Mouse (Mus musculus) adrenal gland (tissue): Measurements from ENCODE around the gene Usp28.
"Not testable (repeated sequence)": the region's sequence is repeated elsewhere in the genome, so short reads cannot be mapped to it uniquely, and the experiment has no call there.

ENCODE experiments used
- intact Hi-C: fragments of 180-260 bp; cut with DNase I; formaldehyde crosslinking; loops from one replicate; pipeline ENCODE4 v1.15.1; 2025
- long read RNA-seq, 2 experiments: library from polyadenylated mRNA; unstranded; transcript quantifications; one replicate each; pipeline ENCODE4 v2.0.0; 2020; ENCODE audit warnings: borderline replicate concordance in 1 of 2; ENCODE audit not compliant: insufficient replicate concordance in 1 of 2

Usp28 gene
- long read RNA-seq, experiment 1, partial matches to known transcripts, result 2 of 2 reads
- long read RNA-seq, experiment 1, other reads (novel, unspliced or antisense), result 0 of 2 reads
- long read RNA-seq, experiment 2, full-length matches to known transcripts, result 2 of 2 reads
- long read RNA-seq, experiment 2, partial matches to known transcripts, result 0 of 2 reads
- long read RNA-seq, experiment 2, other reads (novel, unspliced or antisense), result 0 of 2 reads

DNA sequence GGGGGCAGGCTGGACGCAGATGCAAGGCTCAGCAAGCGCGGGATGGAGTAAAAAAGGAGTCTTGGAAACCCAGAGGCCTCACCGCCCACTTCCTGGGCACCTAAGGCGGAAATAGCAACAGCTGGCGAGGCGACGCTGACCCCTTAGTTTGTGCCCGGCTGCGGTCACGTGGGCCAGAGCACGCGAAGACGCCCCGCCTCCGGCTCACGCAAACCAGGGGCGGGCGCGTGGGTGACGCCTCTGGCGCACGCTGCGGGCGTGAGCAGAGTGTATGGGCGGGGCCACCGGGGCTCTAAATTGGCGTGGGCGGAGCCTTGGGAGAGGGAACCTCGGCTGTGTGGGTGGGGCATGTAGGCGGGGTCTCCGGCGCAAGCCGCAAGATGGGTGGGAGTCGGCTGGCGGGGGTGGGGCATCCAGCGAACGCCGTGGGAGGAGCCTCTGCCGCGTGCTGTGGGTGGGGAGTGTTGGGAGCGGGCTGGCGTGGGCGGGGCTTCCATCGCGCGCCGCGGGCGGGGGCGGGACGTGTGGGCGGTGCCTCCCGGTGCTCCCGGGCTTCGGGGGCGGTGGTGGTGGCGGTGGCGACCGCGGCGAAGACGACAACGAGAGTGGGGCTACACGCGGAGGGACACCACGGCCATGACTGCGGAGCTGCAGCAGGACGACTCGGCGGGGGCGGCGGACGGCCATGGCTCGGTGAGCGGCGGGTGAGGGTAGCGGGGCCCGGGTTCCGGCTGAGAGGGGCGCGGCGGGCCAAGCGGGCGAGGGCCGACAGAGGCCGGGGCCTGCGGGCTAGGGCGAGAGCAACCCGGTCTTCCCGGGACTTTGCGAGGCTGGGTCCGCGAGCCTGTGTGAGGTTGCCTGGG lies at the start of gene Usp28:
TSS of gene Usp28 (plus strand) at position 531 of the 863 bp plus-strand sequence.
- intact Hi-C loops, result no loop called here

DNA sequence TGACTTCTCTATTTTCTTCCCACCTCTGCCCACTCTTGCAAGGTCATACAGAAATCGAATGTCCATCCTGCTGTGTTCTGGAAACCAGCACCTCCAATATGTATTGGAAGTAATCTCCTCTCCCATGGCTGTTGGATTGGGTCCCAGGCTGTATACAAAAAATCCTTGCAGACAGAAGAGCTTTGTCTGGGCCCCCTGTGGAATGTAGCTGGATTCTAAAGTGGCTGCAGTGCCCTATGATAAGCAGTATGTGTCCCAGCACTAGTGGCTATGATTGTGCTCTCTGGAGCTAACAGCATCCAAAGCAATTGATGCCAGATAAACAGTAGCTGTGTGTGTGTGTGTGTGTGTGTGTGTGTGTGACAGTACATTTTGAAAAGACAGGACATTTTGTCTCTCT lies 42.8 kb upstream of the Usp28 start:
- intact Hi-C loops, result no loop called here

DNA sequence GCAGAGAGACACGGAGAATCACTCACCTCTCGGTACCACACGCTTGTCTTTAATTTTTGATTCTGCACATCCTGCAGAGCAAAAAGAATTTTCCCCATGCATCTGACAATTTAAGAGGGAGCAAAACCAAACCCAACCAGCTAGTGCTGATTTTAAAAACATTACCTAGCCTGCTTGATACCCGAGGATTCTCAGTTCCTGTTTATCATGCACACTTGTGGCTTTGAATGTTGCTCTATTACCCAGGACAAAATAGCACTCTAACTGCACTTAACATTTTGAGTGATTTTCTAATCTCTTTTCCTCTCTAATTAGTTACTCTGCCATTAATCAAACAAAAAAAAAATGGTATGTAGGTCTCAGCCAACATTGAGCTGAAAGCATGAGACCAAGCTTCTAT lies 37.6 kb upstream of the Usp28 start:
- intact Hi-C loops, result no loop called here

DNA sequence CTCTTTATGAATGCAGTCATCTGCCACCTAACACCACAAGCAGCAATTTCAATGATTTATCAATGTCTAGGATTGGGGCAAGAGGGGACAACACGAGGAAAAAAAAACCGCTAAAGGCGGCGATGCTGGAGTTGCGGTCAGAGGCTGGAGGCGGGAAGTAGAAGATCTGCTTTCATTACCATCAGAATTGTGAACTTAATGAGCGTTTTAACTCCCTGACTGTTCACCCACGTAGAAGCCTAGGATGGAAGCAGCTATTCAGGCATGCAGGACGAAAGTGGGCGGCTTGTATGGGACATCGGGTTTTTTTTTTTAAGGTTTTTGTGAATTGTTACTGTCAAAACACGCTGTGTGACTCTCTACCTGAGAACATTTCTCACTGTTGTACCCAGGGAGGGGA lies 23.9 kb upstream of the Usp28 start:
- intact Hi-C loops, result no loop called here

DNA sequence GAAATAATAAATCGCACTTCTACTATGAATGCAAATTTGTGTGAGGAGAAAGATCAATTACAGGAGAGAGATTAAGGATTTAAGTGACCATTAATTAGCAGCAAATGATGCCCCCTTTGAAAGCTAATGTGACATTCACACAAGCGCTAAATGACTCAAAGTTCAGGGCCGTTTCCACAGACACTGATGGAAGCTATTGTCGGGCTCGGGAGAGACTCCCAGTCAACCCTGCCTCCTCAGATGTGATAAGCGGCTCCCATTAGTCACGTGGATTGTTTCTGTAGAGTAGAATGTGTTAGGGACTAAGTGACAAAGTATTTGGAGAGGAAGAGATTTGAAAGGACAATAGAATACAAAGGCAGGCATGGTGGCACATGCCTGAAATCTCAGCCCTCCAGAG lies 23.0 kb upstream of the Usp28 start:
- intact Hi-C loops, result no loop called here

DNA sequence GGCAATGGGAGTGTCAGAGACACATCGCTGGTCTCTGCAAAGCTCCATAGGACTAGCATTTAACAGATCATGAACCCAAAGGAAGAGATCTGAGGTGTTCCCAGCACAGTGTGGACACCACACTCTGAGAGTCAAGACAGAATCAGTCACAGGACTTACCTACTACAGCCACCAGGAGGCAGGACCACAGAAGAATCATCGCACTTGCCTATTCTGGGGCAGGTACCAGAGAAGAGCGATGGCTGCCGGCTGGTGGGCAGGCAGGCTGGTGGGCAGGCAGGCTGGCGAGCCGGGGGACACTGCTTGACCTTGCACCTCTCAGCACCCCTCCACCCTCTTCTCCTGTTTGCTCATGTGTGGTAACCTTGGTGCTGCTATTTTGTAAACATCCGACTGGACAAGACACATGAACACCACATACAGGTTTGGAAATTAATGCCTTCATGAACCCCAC lies 20.6 kb upstream of the Usp28 start, which contains the start of gene Htr3b:
TSS of gene Htr3b (minus strand) at position 404 of the 454 bp plus-strand sequence.
- intact Hi-C loops, result no loop called here

DNA sequence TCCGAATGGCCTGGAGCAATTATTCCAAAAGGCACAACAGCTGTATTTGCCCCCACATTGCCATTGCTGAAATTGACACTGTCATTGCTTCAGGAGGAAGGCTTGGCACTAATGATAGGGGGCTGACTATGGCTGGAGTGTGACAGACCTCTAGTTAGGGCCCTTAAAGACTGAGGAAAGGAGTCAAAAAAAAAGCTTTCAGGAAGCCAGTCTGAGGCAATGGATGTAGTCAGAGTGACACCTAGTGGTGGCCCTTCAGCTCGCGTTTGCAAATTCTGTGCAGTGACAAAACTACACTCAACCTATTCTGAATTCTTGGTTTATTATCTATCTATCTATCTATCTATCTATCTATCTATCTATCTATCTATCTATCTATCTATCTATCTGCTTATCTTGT lies 12.7 kb upstream of the Usp28 start:
- intact Hi-C loops, result loop anchor here (5.0 to 10.0 kb wide), 3 partner anchors 75 to 325 kb away; no protein-coding TSS in a partner anchor

DNA sequence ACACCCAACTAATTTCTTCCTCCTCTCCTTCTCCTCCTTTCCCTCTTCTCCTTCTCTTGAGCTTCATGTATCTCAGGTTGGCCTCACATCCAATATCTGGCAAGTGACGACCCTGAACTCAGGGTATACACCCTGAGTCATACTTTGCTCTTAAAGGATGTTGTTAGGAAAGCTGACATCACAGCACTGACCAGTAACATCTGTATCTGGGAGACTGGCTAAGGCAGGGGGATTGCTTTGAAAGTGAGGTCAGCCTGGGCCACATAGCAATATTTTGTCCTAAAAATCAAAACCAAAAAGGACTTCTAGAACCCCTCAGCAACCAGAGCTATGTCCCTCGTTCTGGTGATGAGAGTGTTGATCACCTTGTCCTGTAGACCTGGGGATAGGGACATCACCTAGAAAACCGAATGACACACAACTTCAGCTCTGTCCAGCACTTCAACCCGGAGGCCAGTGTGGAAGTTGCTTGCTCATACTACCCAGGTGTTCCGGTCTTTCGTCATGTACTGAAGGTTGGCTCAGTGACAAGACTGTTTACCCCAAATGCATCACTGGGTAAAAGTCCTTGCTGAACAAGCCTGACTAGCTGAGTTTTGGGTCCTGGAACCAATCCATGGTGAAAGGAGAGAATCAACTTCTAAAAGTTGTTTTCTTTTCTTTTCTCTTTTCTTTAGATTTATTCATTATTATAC lies 8.4 kb upstream of the Usp28 start:
- intact Hi-C loops, result loop anchor here (10.0 kb wide), 1 partner anchor 112 kb away; no protein-coding TSS in a partner anchor

DNA sequence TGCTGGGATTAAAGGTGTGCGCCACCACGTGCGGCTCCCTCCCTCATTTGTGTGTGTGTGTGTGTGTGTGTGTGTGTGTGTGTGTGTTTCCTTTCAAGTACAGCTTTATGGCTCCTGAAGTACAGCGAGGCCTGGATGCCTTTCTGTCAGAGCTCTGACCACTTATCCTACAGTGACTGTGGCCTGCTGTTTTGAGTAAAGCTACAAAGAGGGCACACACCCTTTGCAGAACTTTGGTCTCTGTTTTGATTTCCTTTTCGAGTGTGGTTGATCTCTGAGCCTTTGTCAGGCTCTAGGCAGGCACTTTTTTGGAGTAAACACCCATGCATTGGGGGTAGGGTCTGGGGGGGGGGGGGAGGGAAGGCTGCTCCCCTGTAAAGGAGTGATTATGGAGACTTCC lies 4.8 kb upstream of the Usp28 start:
- intact Hi-C loops, result no loop called here

DNA sequence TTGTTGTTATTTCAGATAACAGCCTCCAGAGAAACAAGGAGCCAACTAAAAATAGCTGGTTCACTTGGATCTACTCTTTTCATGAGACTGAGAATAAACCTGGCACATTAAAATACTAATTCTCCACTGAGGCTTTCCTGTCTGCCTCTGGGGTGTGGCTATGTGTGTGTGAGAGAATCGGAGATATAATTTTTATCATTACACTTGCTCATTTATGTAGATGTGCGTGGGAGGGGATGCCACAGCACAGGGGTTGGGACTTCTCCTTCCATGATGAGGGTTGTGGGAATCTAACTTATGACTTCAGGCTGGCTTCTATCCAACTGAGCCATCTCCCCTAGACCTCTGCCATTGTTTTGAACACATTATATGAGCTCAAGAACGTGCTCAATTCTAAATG lies 4.4 kb upstream of the Usp28 start:
- intact Hi-C loops, result no loop called here

DNA sequence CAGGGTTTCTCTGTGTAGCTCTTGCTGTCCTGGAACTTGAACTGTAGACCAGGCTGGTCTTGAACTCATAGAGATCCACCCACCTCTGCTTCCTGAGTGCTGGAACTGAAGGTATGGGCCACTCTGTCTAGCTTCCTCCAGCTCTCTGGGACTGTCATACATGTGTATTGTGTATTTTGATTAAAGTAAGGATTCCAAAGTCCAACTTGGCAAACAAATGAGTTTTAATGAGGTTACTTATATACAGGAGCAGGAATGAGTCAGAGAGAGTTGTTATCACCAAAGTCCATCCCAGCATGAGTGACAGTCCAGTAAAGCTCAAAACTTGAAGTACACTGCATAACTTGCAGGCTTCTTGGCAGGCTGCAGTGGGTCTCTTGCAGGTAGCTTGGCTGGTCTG lies 3.3 kb upstream of the Usp28 start:
- intact Hi-C loops, result no loop called here

DNA sequence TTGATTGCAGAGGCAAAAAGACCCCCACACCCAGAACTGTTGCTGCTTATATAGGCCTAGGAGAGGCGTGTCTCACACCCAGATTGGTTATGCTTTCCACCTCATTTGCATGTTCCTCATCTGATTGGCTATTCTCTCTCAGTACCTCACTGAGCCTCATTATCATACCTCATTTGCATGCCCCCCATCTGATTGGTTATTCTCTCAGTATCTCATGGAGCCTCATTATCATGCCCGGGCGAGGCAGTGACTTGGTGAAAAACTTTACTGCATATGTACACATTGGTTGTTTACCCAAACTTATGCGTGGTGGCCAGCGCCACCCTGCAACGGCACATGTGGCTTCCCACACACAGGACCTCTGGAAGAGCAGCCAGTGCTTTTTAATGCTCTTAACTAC lies 1.4 kb upstream of the Usp28 start:
- intact Hi-C loops, result not testable (repeated sequence)

DNA sequence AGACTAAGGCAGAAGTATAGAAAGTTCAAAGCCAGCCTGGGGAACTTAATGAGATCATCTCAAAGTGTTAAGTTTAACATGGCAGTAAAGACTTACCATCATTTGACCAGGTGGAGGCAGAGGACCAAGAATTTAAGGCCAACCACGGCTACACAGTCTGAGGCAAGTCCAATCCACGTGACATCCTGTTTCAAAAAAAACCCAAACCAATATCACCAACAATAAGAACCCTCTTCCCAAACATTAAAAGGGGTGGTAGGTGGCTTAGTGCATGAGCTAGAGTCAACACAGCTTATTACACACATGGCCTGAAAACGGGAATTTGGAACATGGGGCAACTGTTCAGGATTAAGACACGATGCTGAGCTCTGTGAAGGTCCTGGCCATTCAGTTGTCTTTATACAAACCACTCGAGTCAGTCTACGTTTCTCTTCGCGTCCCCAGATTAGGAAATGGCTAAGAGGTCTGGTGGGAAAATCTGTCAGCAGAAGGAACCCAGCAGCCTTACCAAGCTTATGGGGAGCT lies 793 bp upstream of the Usp28 start:
- intact Hi-C loops, result no loop called here

DNA sequence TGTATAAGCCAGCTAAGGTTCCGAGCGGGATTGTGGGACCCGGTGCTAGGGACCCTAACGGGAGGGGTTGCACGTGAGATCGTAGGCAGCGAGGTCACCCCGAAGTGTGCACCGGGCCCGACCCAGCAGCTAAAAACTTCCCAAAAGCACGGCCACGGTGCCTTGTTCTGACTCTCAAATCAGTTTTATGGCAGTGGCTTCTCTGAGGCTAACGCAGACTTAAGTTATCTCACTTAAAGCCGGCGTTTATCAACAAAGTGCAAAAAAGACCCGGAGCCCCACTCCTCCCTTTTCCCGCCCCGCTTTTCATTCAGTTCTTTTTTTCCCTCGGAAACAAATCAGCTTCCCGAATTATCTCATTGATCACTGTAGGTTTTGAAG lies 523 bp downstream of the Usp28 start:
- intact Hi-C loops, result no loop called here

DNA sequence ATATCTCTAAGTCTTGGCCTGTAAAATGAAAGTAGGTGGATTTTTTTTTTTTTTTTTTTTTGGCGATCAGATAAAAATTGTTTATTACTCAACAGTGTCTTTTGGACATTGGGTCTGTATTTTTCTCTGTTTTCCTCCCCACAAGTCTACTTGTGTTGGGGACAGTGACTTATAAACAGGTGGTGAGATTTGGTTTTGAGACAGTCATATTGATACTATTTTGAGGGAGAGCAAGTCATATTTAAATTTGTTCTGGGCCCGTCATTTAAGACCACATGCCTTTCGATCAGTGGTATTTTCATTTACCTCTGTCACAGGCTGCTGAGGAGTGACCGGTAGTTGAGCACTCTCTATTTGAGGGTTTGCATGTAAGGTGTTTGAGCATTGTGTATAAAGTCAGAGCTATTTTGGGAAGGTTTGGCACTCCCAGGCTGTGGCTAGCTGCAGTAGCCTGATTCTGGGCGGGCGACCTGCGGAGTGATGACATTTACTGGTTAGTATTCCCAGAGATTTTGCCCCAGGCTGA lies 1.5 kb downstream of the Usp28 start:
- intact Hi-C loops, result no loop called here

DNA sequence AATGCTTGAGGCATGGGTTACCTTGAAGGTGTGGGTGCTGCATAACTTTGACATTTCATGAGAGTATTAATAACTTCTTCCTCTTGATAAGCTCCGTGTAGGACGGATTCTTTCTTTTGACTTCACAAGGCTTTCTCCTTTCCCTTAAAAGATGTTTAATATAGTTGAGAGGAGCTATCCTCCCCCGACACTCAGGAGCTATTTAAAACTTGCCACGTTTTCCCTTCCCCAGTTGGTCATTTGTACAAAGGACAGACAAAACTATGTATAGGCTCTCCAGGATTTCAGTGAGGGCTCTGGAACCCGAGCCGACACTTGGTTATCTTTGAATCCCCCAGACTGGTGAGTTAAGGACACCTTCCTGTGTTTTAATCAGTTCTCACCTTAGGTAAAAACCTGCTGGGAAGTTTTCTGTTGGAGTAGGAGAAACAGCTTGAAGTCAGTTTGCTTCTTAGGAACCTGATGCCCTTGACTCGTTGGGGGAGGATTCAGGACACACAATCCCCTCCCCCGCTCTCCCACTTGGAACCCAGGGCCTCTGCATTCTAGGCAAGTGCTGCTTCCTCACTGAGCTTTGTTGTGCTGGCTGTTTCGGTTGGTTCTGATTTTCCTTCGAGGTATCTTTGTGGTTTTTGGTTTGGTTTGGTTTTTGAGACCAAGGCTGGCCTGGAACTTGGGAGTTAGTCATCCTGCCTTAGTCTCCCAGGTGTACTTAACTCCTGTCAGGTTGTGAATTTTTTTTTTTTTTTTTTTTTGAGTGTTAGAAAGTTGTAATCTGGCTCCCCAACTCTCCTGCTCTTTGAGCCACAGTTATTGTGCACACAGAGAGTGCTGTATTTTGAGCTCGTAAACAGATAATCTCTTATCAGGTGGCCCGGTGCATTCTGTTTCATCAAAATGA lies 2.3 kb downstream of the Usp28 start:
- intact Hi-C loops, result no loop called here

DNA sequence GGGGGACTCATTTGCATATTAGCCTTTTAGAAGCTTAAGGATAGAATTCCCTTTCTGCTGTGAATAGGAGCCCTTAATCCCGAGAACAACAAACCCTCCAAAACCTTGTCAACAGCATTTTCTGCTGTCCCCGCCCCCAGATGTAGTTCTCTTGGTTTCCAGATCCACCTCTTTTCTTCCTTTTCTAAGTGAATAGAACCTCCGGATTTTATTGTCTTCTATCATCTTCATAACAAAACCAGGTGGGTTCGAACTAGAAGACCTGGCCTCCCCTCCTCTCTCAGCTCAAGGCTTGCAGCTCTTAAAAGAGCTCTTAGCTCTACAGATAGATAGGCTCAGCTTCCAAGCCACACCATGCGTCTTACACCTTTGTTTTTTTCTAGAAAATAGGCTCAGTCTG lies 6.5 kb downstream of the Usp28 start:
- intact Hi-C loops, result no loop called here

DNA sequence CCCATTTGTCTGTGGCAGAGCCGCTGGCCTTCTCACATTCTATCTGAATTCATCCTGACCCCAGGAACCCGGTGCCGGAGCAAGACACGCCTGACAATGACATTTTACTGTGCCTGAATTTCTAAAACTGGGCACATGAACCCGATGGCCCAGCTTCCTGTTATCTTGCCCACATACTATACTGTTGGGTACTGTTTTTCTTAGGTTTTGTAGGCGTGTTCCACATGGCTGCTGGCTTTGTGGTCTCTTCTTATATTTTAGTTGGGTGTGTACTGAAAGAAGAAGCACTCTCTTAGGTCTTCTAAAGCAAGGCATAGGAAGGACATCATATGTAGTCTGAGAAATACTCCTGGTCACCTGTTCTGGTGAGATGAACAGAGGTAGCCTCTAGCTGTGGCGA lies 9.6 kb downstream of the Usp28 start:
- intact Hi-C loops, result no loop called here

DNA sequence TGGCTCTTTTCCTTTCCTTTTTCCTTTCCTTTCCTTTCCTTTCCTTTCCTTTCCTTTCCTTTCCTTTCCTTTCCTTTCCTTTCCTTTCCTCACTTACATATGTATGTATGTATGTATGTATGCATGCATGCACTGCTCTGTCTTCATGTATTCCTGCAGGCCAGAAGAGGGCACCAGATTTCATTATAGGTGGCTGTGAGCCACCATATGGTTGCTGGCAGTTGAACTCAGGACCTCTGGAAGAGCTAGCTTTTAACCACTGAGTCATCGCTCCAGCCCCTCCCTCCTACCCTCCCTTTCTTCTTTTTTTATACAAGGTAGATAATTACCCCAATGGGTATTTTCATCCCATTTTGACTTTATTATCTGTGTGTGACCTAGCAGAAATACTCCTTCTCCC lies 10.6 kb downstream of the Usp28 start:
- intact Hi-C loops, result no loop called here

DNA sequence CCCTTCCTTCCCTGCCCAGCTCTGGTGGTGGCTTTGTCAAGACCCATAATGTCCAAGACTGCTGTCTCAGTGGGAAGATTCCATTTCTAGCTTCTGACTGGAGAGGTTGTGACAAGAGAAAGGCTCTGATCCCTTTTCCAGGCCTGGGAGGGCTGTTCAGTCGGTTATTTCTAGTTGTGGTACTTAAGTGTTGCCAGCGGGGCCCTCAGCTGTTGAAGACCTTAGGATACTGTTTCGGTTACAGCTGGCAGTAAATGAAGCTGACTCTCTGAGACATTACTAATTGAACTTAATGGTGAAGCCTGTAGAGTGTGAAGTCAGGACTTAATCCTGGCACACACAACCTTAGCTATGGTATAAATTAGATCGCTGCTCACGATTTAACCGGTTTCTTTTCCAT lies 14.1 kb downstream of the Usp28 start:
- intact Hi-C loops, result no loop called here

DNA sequence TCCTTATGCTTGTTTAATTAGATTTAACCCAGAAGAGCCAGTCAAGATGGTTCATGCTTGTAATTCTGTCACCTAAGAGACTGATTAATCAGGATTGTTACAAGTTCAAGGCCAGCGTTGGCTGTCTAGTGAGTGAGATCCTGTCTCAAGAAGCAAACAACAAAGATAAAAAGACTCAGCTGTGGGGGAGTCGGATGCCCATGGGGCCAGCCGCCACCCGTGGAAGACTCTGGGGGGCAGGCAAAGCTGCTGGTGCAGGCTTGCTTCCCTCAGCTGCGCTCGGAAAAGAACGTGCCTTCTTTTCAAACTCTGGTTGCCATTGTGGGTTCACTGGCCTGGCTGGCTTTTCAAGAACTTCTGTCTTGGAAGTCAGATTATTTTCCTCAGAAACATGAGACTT lies 30.6 kb downstream of the Usp28 start:
- intact Hi-C loops, result no loop called here
